Mouse (Mus musculus): Measurements from ENCODE around the gene Vwc2l. TPM values are rescaled to one million over a fixed set of nuclear protein-coding genes. Genes with fewer than 3 reads are reported as not detected.
A peak's percentile ranks its signal among the peaks of the same experiment; 100 is the strongest.

Gene Vwc2l
- polyA plus RNA-seq, 1 experiment from 2014 or later: 0.02 TPM

GRCm38 (mm10) chr1:70791636-70792035 lies 66.1 kb downstream of the Vwc2l start:
- no peaks in the 10 kb centered on the region for H3K4me1 ChIP-seq (ENCODE audit: insufficient read depth, low read depth, low read length)
- no peak for DNase-seq (ENCODE audit: low spot score)
- no peak overlapping the region for H3K4me2 ChIP-seq (replicated peaks; ENCODE audit: low read depth, low read length)
- WGBS: 86% methylated on average over 5 of the region's 5 CpGs
- H3K27ac ChIP-seq (ENCODE audit: low read length): no peak overlapping the region
- no peak for ATAC-seq
- H3K9ac ChIP-seq (replicated peaks; ENCODE audit: low read depth): no peak overlapping the region
- no peaks in the 10 kb centered on the region for H3K36me3 ChIP-seq (ENCODE audit: insufficient read depth, low read length)
- no peak overlapping the region for H3K4me3 ChIP-seq (ENCODE audit: low read depth, low read length)
- H3K9me3 ChIP-seq (ENCODE audit: low read length): no peaks in the 10 kb centered on the region
- H3K27me3 ChIP-seq (replicated peaks; ENCODE audit: insufficient read depth, low read length): no peaks in the 10 kb centered on the region
- TF ChIP-seq CTCF (IDR thresholded peaks at IDR 0.05) (no peak), EP300 (IDR thresholded peaks at IDR 0.05) (no peak)

DNA sequence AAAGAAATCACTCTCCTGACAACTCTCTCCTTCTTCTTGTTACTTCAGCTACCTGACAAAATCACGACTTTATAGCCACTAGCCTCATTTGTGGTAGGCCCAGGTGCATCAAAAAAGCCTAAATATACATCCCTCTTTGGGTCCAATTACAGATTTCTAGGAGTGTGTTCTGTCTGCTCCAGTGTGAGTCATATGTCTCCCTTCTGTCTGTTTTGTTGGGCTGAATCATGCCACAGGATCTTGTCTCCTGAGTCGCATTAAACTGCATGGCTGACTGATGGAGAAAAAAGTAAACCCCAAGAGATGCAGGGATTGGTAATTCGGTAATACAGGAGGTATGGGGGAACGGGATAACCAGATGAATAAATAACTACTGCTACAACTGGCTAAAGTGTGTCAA lies 69.6 kb downstream of the Vwc2l start:
- WGBS: 71% methylated on average over 4 of the region's 4 CpGs
- no peak overlapping the region for H3K27ac ChIP-seq (ENCODE audit: low read length)
- no peak for ATAC-seq
- no peaks in the 10 kb centered on the region for H3K4me1 ChIP-seq (ENCODE audit: insufficient read depth, low read depth, low read length)
- no peak overlapping the region for H3K4me2 ChIP-seq (replicated peaks; ENCODE audit: low read depth, low read length)
- H3K9ac ChIP-seq (replicated peaks; ENCODE audit: low read depth): no peak overlapping the region
- DNase-seq (ENCODE audit: low spot score): no peak
- H3K36me3 ChIP-seq (ENCODE audit: insufficient read depth, low read length): no peaks in the 10 kb centered on the region
- no peaks in the 10 kb centered on the region for H3K9me3 ChIP-seq (ENCODE audit: low read length)
- H3K4me3 ChIP-seq (ENCODE audit: low read depth, low read length): no peak overlapping the region
- H3K27me3 ChIP-seq (replicated peaks; ENCODE audit: insufficient read depth, low read length): no peaks in the 10 kb centered on the region
- TF ChIP-seq EP300 (IDR thresholded peaks at IDR 0.05) (no peak), CTCF (IDR thresholded peaks at IDR 0.05) (no peak)

DNA sequence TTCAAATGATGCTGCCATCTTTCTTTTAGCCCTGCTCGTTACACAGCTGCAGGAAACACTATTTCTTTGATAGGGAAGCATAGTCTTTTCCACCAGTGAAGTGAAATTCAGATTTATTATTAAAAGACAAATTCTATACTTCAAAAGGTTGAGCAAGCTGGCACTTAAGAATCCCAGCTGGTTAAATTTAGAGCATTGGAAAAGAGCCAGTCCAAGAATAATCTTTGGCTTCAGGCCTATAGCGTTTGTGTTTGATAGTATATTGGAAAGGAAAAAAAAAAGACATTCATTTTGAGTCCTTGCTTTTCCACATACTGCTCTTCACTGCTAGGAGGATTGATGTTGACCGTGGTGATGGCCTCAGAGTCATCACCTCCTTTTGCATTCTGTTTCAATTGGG lies 77.9 kb downstream of the Vwc2l start:
- TF ChIP-seq EP300 (IDR thresholded peaks at IDR 0.05) (no peak), CTCF (IDR thresholded peaks at IDR 0.05) (no peak)
- Histone ChIP-seq H3K4me2 (replicated peaks; ENCODE audit: low read depth, low read length) (no peak overlapping the region), H3K4me1 (ENCODE audit: insufficient read depth, low read depth, low read length) (no peaks in the 10 kb centered on the region), H3K9ac (replicated peaks; ENCODE audit: low read depth) (no peak overlapping the region), H3K36me3 (ENCODE audit: insufficient read depth, low read length) (no peaks in the 10 kb centered on the region), H3K4me3 (ENCODE audit: low read depth, low read length) (no peak overlapping the region), H3K9me3 (ENCODE audit: low read length) (no peaks in the 10 kb centered on the region), H3K27me3 (replicated peaks; ENCODE audit: insufficient read depth, low read length) (no peaks in the 10 kb centered on the region), H3K27ac (ENCODE audit: low read length) (no peak overlapping the region)
- 39% methylated on average over 3 of the region's 3 CpGs for WGBS
- ATAC-seq (no peak), DNase-seq (ENCODE audit: low spot score) (peak; percentile 10)

DNA sequence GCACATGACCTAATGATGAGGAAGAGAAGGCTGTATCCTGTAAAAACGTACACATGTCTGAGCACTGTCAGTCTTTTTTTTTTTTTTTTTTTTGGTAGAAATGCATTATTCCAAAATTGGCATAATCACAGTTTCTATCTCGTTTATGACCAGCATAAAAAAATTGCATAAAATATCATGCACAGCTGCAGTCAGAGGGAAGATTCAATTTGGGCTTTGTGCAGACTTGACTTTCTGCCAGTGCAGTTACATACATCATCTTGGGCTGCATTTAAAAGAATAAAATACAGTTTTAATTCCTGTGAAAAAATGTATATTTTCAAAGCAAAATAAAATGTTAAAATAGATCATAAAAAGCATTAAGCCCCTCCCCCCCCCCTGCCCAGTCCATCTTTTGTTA lies 97.6 kb downstream of the Vwc2l start:
- Histone ChIP-seq H3K27ac (ENCODE audit: low read length) (no peak overlapping the region), H3K9ac (replicated peaks; ENCODE audit: low read depth) (no peak overlapping the region), H3K36me3 (ENCODE audit: insufficient read depth, low read length) (no peaks in the 10 kb centered on the region), H3K4me3 (ENCODE audit: low read depth, low read length) (no peak overlapping the region), H3K9me3 (ENCODE audit: low read length) (no peaks in the 10 kb centered on the region), H3K27me3 (replicated peaks; ENCODE audit: insufficient read depth, low read length) (no peaks in the 10 kb centered on the region), H3K4me2 (replicated peaks; ENCODE audit: low read depth, low read length) (no peak overlapping the region), H3K4me1 (ENCODE audit: insufficient read depth, low read depth, low read length) (no peaks in the 10 kb centered on the region)
- ATAC-seq (no peak), DNase-seq (ENCODE audit: low spot score) (no peak)
- TF ChIP-seq EP300 (IDR thresholded peaks at IDR 0.05) (no peak), CTCF (IDR thresholded peaks at IDR 0.05) (no peak)
- WGBS: 31% methylated on average over 2 of the region's 2 CpGs

DNA sequence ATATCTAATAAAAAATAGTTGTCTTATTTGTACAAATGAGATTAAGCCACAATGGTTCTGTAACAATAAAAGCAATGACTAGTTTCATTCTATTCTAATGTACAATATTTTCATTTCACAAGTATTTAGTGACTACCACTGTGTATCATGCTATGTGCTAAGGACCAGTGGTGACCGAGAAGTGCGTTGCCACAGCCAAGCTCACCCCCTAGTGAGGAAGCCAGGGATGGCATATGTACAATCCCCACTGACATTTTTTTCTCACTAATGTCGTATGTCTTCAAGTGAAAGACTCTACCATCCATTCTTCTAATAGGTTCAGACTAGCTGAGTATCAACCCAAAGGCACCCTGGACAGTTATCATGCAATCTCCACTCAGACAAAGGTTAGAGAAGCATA lies 107.7 kb downstream of the Vwc2l start:
- 65% methylated on average over 3 of the region's 3 CpGs for WGBS
- Histone ChIP-seq H3K4me1 (ENCODE audit: insufficient read depth, low read depth, low read length) (no peaks in the 10 kb centered on the region), H3K27me3 (replicated peaks; ENCODE audit: insufficient read depth, low read length) (no peaks in the 10 kb centered on the region), H3K27ac (ENCODE audit: low read length) (no peak overlapping the region), H3K4me3 (ENCODE audit: low read depth, low read length) (no peak overlapping the region), H3K9me3 (ENCODE audit: low read length) (no peaks in the 10 kb centered on the region), H3K36me3 (ENCODE audit: insufficient read depth, low read length) (no peaks in the 10 kb centered on the region), H3K4me2 (replicated peaks; ENCODE audit: low read depth, low read length) (no peak overlapping the region), H3K9ac (replicated peaks; ENCODE audit: low read depth) (no peak overlapping the region)
- ATAC-seq (no peak), DNase-seq (ENCODE audit: low spot score) (no peak)
- TF ChIP-seq EP300 (IDR thresholded peaks at IDR 0.05) (no peak), CTCF (IDR thresholded peaks at IDR 0.05) (no peak)

DNA sequence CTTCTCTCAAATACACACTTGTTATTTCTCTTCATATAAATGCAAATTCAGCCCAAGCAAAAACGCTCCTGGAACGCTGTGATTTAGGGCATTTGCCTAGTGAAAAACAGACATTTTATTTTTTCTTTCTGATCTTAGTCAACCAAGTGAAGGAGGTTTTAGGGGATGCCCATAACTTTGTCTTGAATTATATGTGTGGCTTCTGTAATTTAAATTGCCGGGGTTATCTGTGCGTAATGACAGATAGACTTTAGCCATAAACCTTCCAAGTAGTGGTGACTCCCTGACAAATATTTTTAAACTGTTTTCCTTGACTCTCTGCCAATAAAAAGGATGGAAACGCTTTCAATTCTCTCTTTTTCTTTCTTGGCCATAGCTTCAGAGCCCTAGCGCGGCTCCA lies 116.7 kb downstream of the Vwc2l start:
- ATAC-seq (no peak), DNase-seq (ENCODE audit: low spot score) (no peak)
- WGBS: 69% methylated on average over 7 of the region's 7 CpGs
- TF ChIP-seq CTCF (IDR thresholded peaks at IDR 0.05) (no peak), EP300 (IDR thresholded peaks at IDR 0.05) (no peak)
- Histone ChIP-seq H3K27me3 (replicated peaks; ENCODE audit: insufficient read depth, low read length) (no peaks in the 10 kb centered on the region), H3K4me2 (replicated peaks; ENCODE audit: low read depth, low read length) (no peak overlapping the region), H3K4me1 (ENCODE audit: insufficient read depth, low read depth, low read length) (no peaks in the 10 kb centered on the region), H3K4me3 (ENCODE audit: low read depth, low read length) (no peak overlapping the region), H3K36me3 (ENCODE audit: insufficient read depth, low read length) (no peaks in the 10 kb centered on the region), H3K9me3 (ENCODE audit: low read length) (no peaks in the 10 kb centered on the region), H3K27ac (ENCODE audit: low read length) (no peak overlapping the region), H3K9ac (replicated peaks; ENCODE audit: low read depth) (no peak overlapping the region)

GRCm38 (mm10) chr1:70845276-70845675 lies 119.8 kb downstream of the Vwc2l start:
- Histone ChIP-seq H3K4me1 (ENCODE audit: insufficient read depth, low read depth, low read length) (no peaks in the 10 kb centered on the region), H3K4me3 (ENCODE audit: low read depth, low read length) (no peak overlapping the region), H3K27me3 (replicated peaks; ENCODE audit: insufficient read depth, low read length) (no peaks in the 10 kb centered on the region), H3K36me3 (ENCODE audit: insufficient read depth, low read length) (no peaks in the 10 kb centered on the region), H3K4me2 (replicated peaks; ENCODE audit: low read depth, low read length) (no peak overlapping the region), H3K27ac (ENCODE audit: low read length) (no peak overlapping the region), H3K9me3 (ENCODE audit: low read length) (no peaks in the 10 kb centered on the region), H3K9ac (replicated peaks; ENCODE audit: low read depth) (no peak overlapping the region)
- TF ChIP-seq EP300 (IDR thresholded peaks at IDR 0.05) (no peak), CTCF (IDR thresholded peaks at IDR 0.05) (no peak)
- ATAC-seq (no peak), DNase-seq (ENCODE audit: low spot score) (no peak)

Data from lung, postnatal 0 days (tissue).